Mouse (Mus musculus): Measurements from ENCODE around the gene Olfr198.
"Not testable (repeated sequence)": the region's sequence is repeated elsewhere in the genome, so short reads cannot be mapped to it uniquely, and the experiment has no call there.

Olfr198 gene

GRCm38 (mm10) chr16:59203433-59203832, at the start of gene Olfr198:
Gene Olfr198, minus strand, starts transcription at chr16:59203533.
- DNase-seq (ENCODE audit: low spot score in 2 of 2): not testable (repeated sequence)

GRCm38 (mm10) chr16:59249684-59250083, 46.4 kb upstream of the Olfr198 start:
- no peak for DNase-seq (ENCODE audit: low spot score in 2 of 2)

- DNase-seq (ENCODE audit: low spot score in 2 of 2): not testable (repeated sequence)
Observed at GRCm38 (mm10) chr16:59219667-59220066, 16.3 kb upstream of the Olfr198 start, which contains the start of gene Olfr199. Gene Olfr199, minus strand, starts transcription at chr16:59219767.

GRCm38 (mm10) chr16:59217861-59218260, 14.5 kb upstream of the Olfr198 start:
- DNase-seq (ENCODE audit: low spot score in 2 of 2): not testable (repeated sequence)

- no peak for DNase-seq (ENCODE audit: low spot score in 2 of 2)
Observed at GRCm38 (mm10) chr16:59170354-59170753, 33.0 kb downstream of the Olfr198 start, which contains the start of gene Olfr196. Gene Olfr196, minus strand, starts transcription at chr16:59170454.

- no peak for DNase-seq (ENCODE audit: low spot score in 2 of 2)
Observed at GRCm38 (mm10) chr16:59151996-59152395, 51.3 kb downstream of the Olfr198 start.
